Mouse (Mus musculus): Measurements from ENCODE around the gene Nradd. TPM values are rescaled to one million over a fixed set of nuclear protein-coding genes. Genes with fewer than 3 reads are reported as not detected.

Nradd gene
- total RNA-seq, 2 experiments from 2014 or later, result 2.0 to 3.5 TPM

DNA sequence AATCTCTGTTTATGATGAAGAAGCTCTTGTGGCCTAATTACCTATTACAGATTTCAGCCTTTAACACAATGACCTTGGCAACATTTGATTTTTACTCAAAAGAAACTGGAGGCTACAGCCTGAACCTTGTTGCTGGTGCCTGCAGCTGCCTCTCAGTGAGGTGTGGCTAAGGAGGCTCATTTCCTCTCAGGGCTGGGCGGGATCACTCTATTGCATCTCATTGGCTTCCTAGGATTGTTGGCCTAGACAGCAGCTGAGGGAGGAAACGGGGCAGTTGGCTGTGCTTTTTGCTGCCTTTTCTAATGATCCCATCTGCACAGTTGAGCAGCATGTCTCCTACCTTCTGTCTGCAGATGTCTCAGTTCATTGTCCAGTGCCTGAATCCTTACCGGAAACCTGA, 7.2 kb downstream of the Nradd start:
- DNase-seq (ENCODE audit: low spot score in 2 of 2), result no peak

DNA sequence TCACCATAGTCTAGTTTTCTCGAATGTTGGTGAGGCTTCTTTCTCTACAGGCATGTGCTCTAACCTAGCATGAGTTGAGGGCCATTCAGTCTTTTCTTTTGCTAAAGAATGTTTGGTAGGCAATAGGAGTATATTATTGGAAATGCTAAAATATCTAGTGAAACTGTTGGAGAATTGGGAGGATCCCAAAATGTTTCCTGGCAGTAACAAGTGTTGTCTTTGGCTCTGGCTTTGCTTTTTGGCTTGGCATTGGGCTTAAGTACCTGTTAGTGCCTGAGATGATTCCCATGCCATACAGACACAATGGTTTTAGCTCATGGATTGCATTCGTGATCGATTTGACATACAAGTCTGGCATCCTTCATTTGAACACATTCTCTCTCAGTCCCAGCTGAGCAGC, 12.8 kb downstream of the Nradd start:
- no peak for DNase-seq (ENCODE audit: low spot score in 2 of 2)

GRCm38 (mm10) chr9:110583521-110583920, 40.7 kb downstream of the Nradd start:
- DNase-seq (ENCODE audit: low spot score in 2 of 2), result no peak

DNA sequence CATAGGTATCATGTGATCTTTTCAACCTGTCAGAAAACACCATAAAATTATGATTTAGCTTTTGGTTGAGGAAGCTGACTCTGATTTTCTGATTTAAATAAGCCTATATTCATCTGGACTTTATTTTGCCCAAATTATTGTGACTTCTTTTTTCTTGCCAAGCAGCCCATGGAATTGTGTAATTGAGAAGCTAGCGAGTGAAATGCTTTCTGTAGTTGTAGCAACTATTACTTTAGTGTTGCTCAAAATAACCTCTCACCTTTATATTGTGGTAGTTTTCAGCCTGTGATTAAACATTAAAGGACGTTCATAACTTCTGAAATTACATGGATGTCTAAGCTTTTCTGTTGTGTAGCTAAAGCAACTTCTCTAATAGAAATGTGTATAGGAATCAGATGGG, 42.1 kb downstream of the Nradd start:
- DNase-seq (ENCODE audit: low spot score in 2 of 2), result no peak

Small RNAs within 50 kb of the gene (microRNA-seq; reads per million reads assigned to microRNA genes)
- gene Mir8107, result 0.20 to 1.2 reads per million in 2 experiments

Other genes with a start within 250 kb of the Nradd start
- 10 to 100 TPM; 53.2 to 53.6 TPM for gene Ptpn23, start 216.2 kb downstream of the Nradd start, total RNA-seq (2021)
- gene Ngp, start 204.7 kb downstream of the Nradd start, total RNA-seq (2021), result not detected
- 10 to 100 TPM; 23.0 to 23.5 TPM for gene Klhl18, start 147.8 kb downstream of the Nradd start, total RNA-seq (2021)
- 1 to 10 TPM; 3.8 TPM for gene Kif9, start 147.5 kb downstream of the Nradd start, total RNA-seq (2021)
- 10 to 100 TPM; 62.3 to 64.8 TPM for gene Setd2, start 91.9 kb downstream of the Nradd start, total RNA-seq (2021)
- gene Nbeal2, start 29.7 kb upstream of the Nradd start, total RNA-seq (2021), result 10 to 100 TPM; 13.4 to 18.9 TPM
- gene Ccdc12, start 32.1 kb upstream of the Nradd start, total RNA-seq (2021), result 10 to 100 TPM; 50.9 to 62.8 TPM
- not detected for gene Myl3, start 117.4 kb upstream of the Nradd start, total RNA-seq (2021)
- gene Pth1r, start 122.7 kb upstream of the Nradd start, total RNA-seq (2021), result 1 to 10 TPM; 3.9 TPM
- not detected for gene Prss42, start 173.7 kb upstream of the Nradd start, total RNA-seq (2021)
- gene Prss44, start 189.5 kb upstream of the Nradd start, total RNA-seq (2021), result not detected
- under 1 TPM in 1 of 2 experiments, not detected in 1; 0.33 TPM for gene Prss43, start 202.2 kb upstream of the Nradd start, total RNA-seq (2021)
- under 1 TPM in 1 of 2 experiments, not detected in 1; 0.35 TPM for gene Prss45, start 210.1 kb upstream of the Nradd start, total RNA-seq (2021)
- gene Prss46, start 220.1 kb upstream of the Nradd start, total RNA-seq (2021), result not detected
- 1 to 10 TPM; 1.6 to 2.1 TPM for gene Prss50, start 233.5 kb upstream of the Nradd start, total RNA-seq (2021)